Comparison of ENCODE assay signal across 16 mouse cellular contexts in genomic region chr5:73815752-73816151, GRCm38 (mm10).
"Had no signal": no experiment of that assay in that cellular context is flagged by ENCODE, and none has a peak within 500 bp of the region (broad histone marks: within the 10 kb centered on the region; RNA-seq: fewer than 3 reads in every experiment).

No protein-coding gene starts in this region.

- H3K4me2 ChIP-seq: neural tube, embryonic 13.5 days; neural tube, embryonic 15.5 days; stomach, embryonic 15.5 days had no signal

- H3K9me3 ChIP-seq: stomach, embryonic 15.5 days had no signal

- H3K4me1 ChIP-seq: neural tube, embryonic 13.5 days; neural tube, embryonic 15.5 days; stomach, embryonic 15.5 days had no signal

- H3K36me3 ChIP-seq: neural tube, embryonic 13.5 days; neural tube, embryonic 15.5 days; stomach, embryonic 15.5 days had no signal

- H3K27me3 ChIP-seq: neural tube, embryonic 13.5 days; neural tube, embryonic 15.5 days; stomach, embryonic 15.5 days had no signal

- DNase-seq: retina, postnatal 1 day; right cerebral cortex, adult 18-20 months; right cerebral cortex, postnatal 14 days; right cerebral cortex, postnatal 25 days; right cerebral cortex, postnatal 4 days; spleen, adult 18-20 months; thymus, adult 18-20 months; thymus, adult 2 months; thymus, postnatal 14 days; thymus, postnatal 25 days; thymus, postnatal 36 days; thymus, postnatal 4 days had no signal

- H3K27ac ChIP-seq: neural tube, embryonic 13.5 days; neural tube, embryonic 15.5 days; stomach, embryonic 15.5 days; stomach, postnatal 0 days had no signal

- H3K4me3 ChIP-seq: neural tube, embryonic 13.5 days; neural tube, embryonic 15.5 days; stomach, embryonic 15.5 days had no signal

- H3K9ac ChIP-seq: neural tube, embryonic 13.5 days; neural tube, embryonic 15.5 days; stomach, embryonic 15.5 days had no signal
